Mouse (Mus musculus): Measurements from ENCODE around the gene Cd160. TPM values are rescaled to one million over a fixed set of nuclear protein-coding genes. Genes with fewer than 3 reads are reported as not detected.

Gene Cd160
- polyA plus RNA-seq, 1 experiment from 2014 or later, result 0.06 TPM

Other genes starting within 250 kb of the Cd160 start
- 35.8 and 44.3 TPM in 2 replicates for gene Polr3gl, start 235.2 kb downstream of the Cd160 start, polyA plus RNA-seq (2016; fragmentation: Nextera tagmentation; extraction: Ambion mirVana)
- 2.6 and 2.7 TPM in 2 replicates for gene Ankrd34a, start 232.7 kb downstream of the Cd160 start, polyA plus RNA-seq (2016; fragmentation: Nextera tagmentation; extraction: Ambion mirVana)
- 5.6 and 6.8 TPM in 2 replicates for gene Lix1l, start 228.2 kb downstream of the Cd160 start, polyA plus RNA-seq (2016; fragmentation: Nextera tagmentation; extraction: Ambion mirVana)
- gene Rbm8a, start 199.4 kb downstream of the Cd160 start, polyA plus RNA-seq (2016; fragmentation: Nextera tagmentation; extraction: Ambion mirVana), result 163 and 166 TPM in 2 replicates
- 45.2 and 46.5 TPM in 2 replicates for gene Pex11b, start 194.0 kb downstream of the Cd160 start, polyA plus RNA-seq (2016; fragmentation: Nextera tagmentation; extraction: Ambion mirVana)
- 0.08 TPM in 1 of 2 replicates, not detected in the other for gene Gm42957, start 193.9 kb downstream of the Cd160 start, polyA plus RNA-seq (2016; fragmentation: Nextera tagmentation; extraction: Ambion mirVana)
- 0.75 and 0.85 TPM in 2 replicates for gene Itga10, start 183.8 kb downstream of the Cd160 start, polyA plus RNA-seq (2016; fragmentation: Nextera tagmentation; extraction: Ambion mirVana)
- gene Ankrd35, start 159.2 kb downstream of the Cd160 start, polyA plus RNA-seq (2016; fragmentation: Nextera tagmentation; extraction: Ambion mirVana), result 0.33 and 0.40 TPM in 2 replicates
- gene Pias3, start 133.0 kb downstream of the Cd160 start, polyA plus RNA-seq (2016; fragmentation: Nextera tagmentation; extraction: Ambion mirVana), result 45.9 and 47.0 TPM in 2 replicates
- 12.6 and 13.0 TPM in 2 replicates for gene Nudt17, start 120.8 kb downstream of the Cd160 start, polyA plus RNA-seq (2016; fragmentation: Nextera tagmentation; extraction: Ambion mirVana)
- gene Polr3c, start 101.7 kb downstream of the Cd160 start, polyA plus RNA-seq (2016; fragmentation: Nextera tagmentation; extraction: Ambion mirVana), result 38.0 and 42.9 TPM in 2 replicates
- 89.0 and 89.6 TPM in 2 replicates for gene Rnf115, start 101.7 kb downstream of the Cd160 start, polyA plus RNA-seq (2016; fragmentation: Nextera tagmentation; extraction: Ambion mirVana)
- gene Pdzk1, start 67 bp downstream of the Cd160 start, polyA plus RNA-seq (2016; fragmentation: Nextera tagmentation; extraction: Ambion mirVana), result 0.35 TPM in 1 of 2 replicates, not detected in the other
- gene Gja5, start 75.3 kb upstream of the Cd160 start, polyA plus RNA-seq (2016; fragmentation: Nextera tagmentation; extraction: Ambion mirVana), result 4.7 and 5.4 TPM in 2 replicates
- gene Gpr89, start 76.0 kb upstream of the Cd160 start, polyA plus RNA-seq (2016; fragmentation: Nextera tagmentation; extraction: Ambion mirVana), result 34.0 and 41.3 TPM in 2 replicates
- 0.03 TPM in 1 of 2 replicates, not detected in the other for gene Gja8, start 96.7 kb upstream of the Cd160 start, polyA plus RNA-seq (2016; fragmentation: Nextera tagmentation; extraction: Ambion mirVana)